Mouse (Mus musculus) ES-Bruce4 (cell line): ENCODE measurements at regions not wholly inside any gene's neighbourhood (a gene's known extent, or its start where the extent isn't known, plus 50 kb on each side); places are given as distances from the start of the nearest gene placed in this dataset.

Source experiments
- H3K27ac ChIP-seq: 2 replicates; pipeline ENCODE4 v1.5.1; 2012; ENCODE audit warnings: low read length, inconsistent platforms; ENCODE audit not compliant: insufficient read depth
- H3K27me3 ChIP-seq: 2 replicates; pipeline ENCODE4 v1.6.1; 2012; ENCODE audit warnings: mild to moderate bottlenecking, low read length, inconsistent platforms; ENCODE audit not compliant: control insufficient read depth, poor library complexity, insufficient read depth, severe bottlenecking
- H3K36me3 ChIP-seq: 2 replicates; pipeline ENCODE4 v1.6.1; 2012; ENCODE audit warnings: inconsistent platforms, mild to moderate bottlenecking, low read length, moderate library complexity; ENCODE audit not compliant: control insufficient read depth, poor library complexity, insufficient read depth, severe bottlenecking
- H3K4me1 ChIP-seq: one replicate; pipeline ENCODE4 v1.8.1; 2011; ENCODE audit warnings: low read length; ENCODE audit not compliant: control insufficient read depth, insufficient read depth
- H3K4me3 ChIP-seq: 2 replicates; pipeline ENCODE4 v1.5.1; 2011; ENCODE audit warnings: low read depth, mild to moderate bottlenecking, low read length
- H3K9ac ChIP-seq: 2 replicates; pipeline ENCODE4 v1.6.1; 2012; ENCODE audit warnings: low read depth, mild to moderate bottlenecking, inconsistent platforms; ENCODE audit not compliant: poor library complexity, severe bottlenecking
- H3K9me3 ChIP-seq: replicated peaks from 2 replicates; pipeline ENCODE4 v1.6.1; 2012; ENCODE audit warnings: mild to moderate bottlenecking, low read length, inconsistent platforms; ENCODE audit not compliant: control insufficient read depth, poor library complexity, insufficient read depth, severe bottlenecking
- CTCF ChIP-seq: IDR thresholded peaks from one replicate; pipeline ENCODE4 v1.8.1; 2011; ENCODE audit warnings: low read depth, low read length
- EP300 ChIP-seq: IDR thresholded peaks from 2 replicates; pipeline ENCODE4 v1.6.1; 2011; ENCODE audit warnings: low read depth, low read length; ENCODE audit not compliant: insufficient read depth
- POLR2A ChIP-seq: IDR thresholded peaks from one replicate; pipeline ENCODE4 v1.8.1; 2011; ENCODE audit warnings: low read length; ENCODE audit not compliant: insufficient read depth

DNA sequence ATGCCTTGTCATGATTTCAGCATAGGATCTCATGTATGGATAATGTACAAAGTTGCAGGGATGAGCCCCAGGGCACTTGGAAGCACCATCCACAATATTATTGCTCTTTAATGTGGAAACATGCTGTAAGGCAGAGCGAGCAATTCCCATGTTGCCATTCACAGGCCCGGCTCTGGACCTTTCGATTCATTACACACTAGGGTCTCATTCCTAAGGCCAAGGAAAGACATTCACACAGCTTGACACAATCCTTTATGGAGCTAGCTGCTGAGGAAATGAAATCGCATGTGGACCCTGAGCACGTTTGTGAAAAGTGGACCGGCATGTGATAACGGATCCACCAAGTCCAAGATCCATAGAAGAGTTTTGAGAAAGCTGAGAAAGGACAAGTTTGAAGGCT, 105.2 kb downstream of the Elovl4 start:
- Histone ChIP-seq H3K36me3 (no peaks in the 10 kb centered on the region), H3K4me1 (peaks cover 2% of the 10 kb centered on the region), H3K4me3 (no peak overlapping the region), H3K27ac (no peak overlapping the region), H3K9ac (no peak overlapping the region), H3K9me3 (no peaks in the 10 kb centered on the region), H3K27me3 (no peaks in the 10 kb centered on the region)
- TF ChIP-seq EP300 (no peak), POLR2A (no peak), CTCF (no peak)

- Histone ChIP-seq H3K4me1 (peaks cover 2% of the 10 kb centered on the region), H3K27ac (no peak overlapping the region), H3K36me3 (no peaks in the 10 kb centered on the region), H3K9me3 (no peaks in the 10 kb centered on the region), H3K4me3 (no peak overlapping the region), H3K27me3 (no peaks in the 10 kb centered on the region), H3K9ac (no peak overlapping the region)
- TF ChIP-seq EP300 (no peak), POLR2A (no peak)
These were observed 106.0 kb downstream of the Elovl4 start for GRCm38 (mm10) chr9:83700056-83700455.

DNA sequence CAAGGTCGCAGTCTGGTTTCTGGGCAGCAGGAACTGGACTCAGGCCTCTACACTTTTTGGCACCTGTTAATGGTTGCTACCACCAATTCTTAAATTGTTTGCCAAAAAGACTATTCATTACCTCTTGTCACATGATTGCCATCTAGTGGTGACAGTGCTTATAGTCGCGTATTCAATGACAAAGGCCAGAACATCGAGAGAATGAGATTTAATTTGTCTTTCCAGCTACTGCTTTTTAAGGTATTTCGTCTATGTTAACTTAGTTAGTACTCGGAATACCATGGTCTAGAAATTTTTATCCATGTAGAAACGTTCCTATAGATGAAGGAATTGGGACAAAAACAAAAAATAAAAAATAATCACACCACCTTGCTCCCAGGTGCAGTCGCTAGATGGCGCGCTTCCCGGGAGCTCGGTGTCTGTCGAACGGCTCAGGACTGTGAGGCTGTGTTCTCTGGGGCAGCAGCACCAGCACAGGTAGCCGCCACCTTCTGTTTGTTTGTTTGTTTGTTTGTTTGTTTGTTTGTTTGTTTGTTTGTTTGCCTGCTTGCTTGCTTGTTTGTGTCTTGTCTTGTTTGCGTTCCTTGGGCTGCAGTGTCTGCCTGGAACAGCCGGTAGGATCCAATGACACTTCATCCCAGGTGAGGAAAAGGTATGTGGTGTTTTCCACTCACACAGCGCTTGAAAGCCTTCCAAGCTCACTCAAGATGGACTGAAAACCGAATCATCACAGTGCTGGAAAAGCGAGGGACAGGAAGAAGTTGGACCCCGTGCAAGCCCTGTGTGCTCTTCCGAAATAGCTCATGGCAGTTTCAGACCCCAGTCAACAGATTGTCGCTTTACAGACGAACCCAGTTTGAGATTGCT, 114.5 kb downstream of the Elovl4 start:
- H3K36me3 ChIP-seq: no peaks in the 10 kb centered on the region
- H3K9me3 ChIP-seq: no peaks in the 10 kb centered on the region
- TF ChIP-seq EP300: no peak
- TF ChIP-seq CTCF: peak; percentile 75
- H3K27me3 ChIP-seq: no peaks in the 10 kb centered on the region
- H3K9ac ChIP-seq: no peak overlapping the region
- H3K27ac ChIP-seq: no peak overlapping the region
- no peaks in the 10 kb centered on the region for H3K4me1 ChIP-seq
- H3K4me3 ChIP-seq: no peak overlapping the region
